In genomic region chr7:29170066-29170754, GRCm38 (mm10) we compare ENCODE assay signal across 8 mouse cellular contexts. TPM values are rescaled to one million over a fixed set of nuclear protein-coding genes. Genes with fewer than 3 reads are reported as not detected.
A peak's percentile ranks its signal among the peaks of the same experiment; 100 is the strongest.
DNase-seq lines count a peak whose midpoint lies in the region; ATAC-seq and TF ChIP-seq lines count a peak whose summit lies in the region.

Ggn (plus strand) TSS chr7:29170210.
Spred3 (minus strand) TSS chr7:29170411.

- H3K4me1 ChIP-seq in MEL (ENCODE audit: control insufficient read depth in 1 of 2, insufficient read depth in 2 of 2, low read length in 2 of 2): peaks cover 0 to 11% of the 10 kb centered on the region in 2 experiments; a peak in 2 of 4 replicates
- H3K4me1 ChIP-seq in bone marrow, adult 2 months (ENCODE audit: control insufficient read depth, insufficient read depth, low read length): no peaks in the 10 kb centered on the region
- peaks cover 34% of the 10 kb centered on the region for H3K4me1 ChIP-seq in erythroblast, embryonic 14.5 days (ENCODE audit: control insufficient read depth)
- H3K4me1 ChIP-seq in heart, embryonic 13.5 days: peaks cover 45% of the 10 kb centered on the region
- H3K4me1 ChIP-seq in kidney, embryonic 16.5 days (ENCODE audit: insufficient read depth, low read length): peaks cover 27% of the 10 kb centered on the region
- peaks cover 11% of the 10 kb centered on the region for H3K4me1 ChIP-seq in lung, postnatal 0 days (ENCODE audit: insufficient read depth, low read depth, low read length)
- H3K4me1 ChIP-seq in olfactory bulb, adult 2 months (ENCODE audit: control insufficient read depth, insufficient read depth, low read length): peaks cover 41% of the 10 kb centered on the region

- TF ChIP-seq EP300 in MEL (IDR thresholded peaks at IDR 0.05; ENCODE audit: low read depth in 1 of 2, low read length in 2 of 2): no peak
- TF ChIP-seq EP300 in lung, postnatal 0 days (IDR thresholded peaks at IDR 0.05): no peak

- no peaks in the 10 kb centered on the region; a peak in 1 of 4 replicates for H3K36me3 ChIP-seq in MEL (ENCODE audit: control insufficient read depth in 1 of 2, insufficient read depth in 2 of 2, low read length in 2 of 2)
- H3K36me3 ChIP-seq in erythroblast, embryonic 14.5 days (ENCODE audit: control insufficient read depth): peaks cover 32% of the 10 kb centered on the region
- peaks cover 27% of the 10 kb centered on the region for H3K36me3 ChIP-seq in heart, embryonic 13.5 days
- H3K36me3 ChIP-seq in kidney, embryonic 16.5 days (ENCODE audit: insufficient read depth, low read length): peaks cover 20% of the 10 kb centered on the region
- peaks cover 16% of the 10 kb centered on the region; the same call in 1 of the 2 replicates for H3K36me3 ChIP-seq in lung, postnatal 0 days (ENCODE audit: insufficient read depth, low read length)

- peak; percentile 12; the same call in 1 of the 2 replicates for ATAC-seq in heart, embryonic 13.5 days (ENCODE audit: extremely low read depth, insufficient number of reproducible peaks, low FRiP score, low TSS enrichment)
- ATAC-seq in kidney, embryonic 16.5 days (ENCODE audit: low FRiP score, low TSS enrichment): peak; percentile 72
- peak; percentile 72 for ATAC-seq in lung, postnatal 0 days

- TF ChIP-seq RAD21 in MEL (IDR thresholded peaks at IDR 0.05; ENCODE audit: low read depth, low read length): no peak

- no peaks in the 10 kb centered on the region for H3K79me2 ChIP-seq in MEL (ENCODE audit: control insufficient read depth, insufficient read depth, low read length, poor library complexity)

- peak; percentile 94 for DNase-seq in MEL (ENCODE audit: low read depth, low spot score)
- DNase-seq in lung, postnatal 0 days (ENCODE audit: low spot score): peak; percentile 91
- peak; percentile 88 for DNase-seq in yolk sac, embryonic 10.5 days (ENCODE audit: low spot score)

- no peak for TF ChIP-seq POLR2A in MEL (IDR thresholded peaks at IDR 0.05; ENCODE audit: control insufficient read depth in 1 of 2, insufficient read depth in 1 of 2, low read depth in 1 of 2, low read length in 2 of 2, poor library complexity in 1 of 2)
- TF ChIP-seq POLR2A in bone marrow, adult 2 months (IDR thresholded peaks at IDR 0.05; ENCODE audit: borderline replicate concordance, control insufficient read depth, low read depth, low read length): no peak
- no peak for TF ChIP-seq POLR2A in olfactory bulb, adult 2 months (IDR thresholded peaks at IDR 0.05; ENCODE audit: insufficient read depth, low read depth, low read length)

- peak within 1 kb of the TSS; percentile 35 for H3K27ac ChIP-seq in MEL (ENCODE audit: control insufficient read depth, low read depth, low read length)
- peak within 1 kb of the TSS; percentile 37; the same call in 1 of the 2 replicates for H3K27ac ChIP-seq in bone marrow, adult 2 months (ENCODE audit: control insufficient read depth, insufficient read depth, low read depth, low read length, poor library complexity)
- H3K27ac ChIP-seq in heart, embryonic 13.5 days (replicated peaks): peak within 1 kb of the TSS; percentile 72
- H3K27ac ChIP-seq in kidney, embryonic 16.5 days (ENCODE audit: low read length): peak within 1 kb of the TSS; percentile 87
- no peak within 1 kb of the TSS for H3K27ac ChIP-seq in lung, postnatal 0 days (ENCODE audit: low read length)
- peak within 1 kb of the TSS; percentile 36; the same call in 1 of the 2 replicates for H3K27ac ChIP-seq in olfactory bulb, adult 2 months (ENCODE audit: insufficient read depth, low read depth, low read length)

- peak within 1 kb of the TSS; percentile 77 to 89 for H3K4me3 ChIP-seq in MEL (ENCODE audit: control insufficient read depth in 1 of 2, insufficient read depth in 1 of 2, low read depth in 2 of 2, low read length in 2 of 2)
- H3K4me3 ChIP-seq in bone marrow, adult 2 months (replicated peaks; ENCODE audit: control insufficient read depth, low read depth, low read length): peak within 1 kb of the TSS; percentile 61
- H3K4me3 ChIP-seq in erythroblast, embryonic 14.5 days (replicated peaks): peak within 1 kb of the TSS; percentile 52
- peak within 1 kb of the TSS; percentile 62 for H3K4me3 ChIP-seq in heart, embryonic 13.5 days
- peak within 1 kb of the TSS; percentile 70 for H3K4me3 ChIP-seq in kidney, embryonic 16.5 days (ENCODE audit: low read length)
- peak within 1 kb of the TSS; percentile 44 for H3K4me3 ChIP-seq in lung, postnatal 0 days (ENCODE audit: low read depth, low read length)
- peak within 1 kb of the TSS; percentile 90 for H3K4me3 ChIP-seq in olfactory bulb, adult 2 months (ENCODE audit: insufficient read depth, low read depth, low read length)

- TF ChIP-seq CTCF in MEL (IDR thresholded peaks at IDR 0.05 in 2 of 3, conservative IDR thresholded peaks at IDR 0.05 in 1 of 3; ENCODE audit: control insufficient read depth in 1 of 3, insufficient read depth in 1 of 3, low read depth in 2 of 3, low read length in 3 of 3, poor library complexity in 1 of 3, severe bottlenecking in 1 of 3): no peak
- no peak for TF ChIP-seq CTCF in bone marrow, adult 2 months (IDR thresholded peaks at IDR 0.05; ENCODE audit: control insufficient read depth, insufficient read depth, low read length)
- no peak for TF ChIP-seq CTCF in lung, postnatal 0 days (IDR thresholded peaks at IDR 0.05)
- TF ChIP-seq CTCF in olfactory bulb, adult 2 months (IDR thresholded peaks at IDR 0.05; ENCODE audit: insufficient read depth, low read depth, low read length): no peak

- WGBS in bone marrow, adult 2 months: under 1% methylated on average over 30 of the region's 30 CpGs
- under 1% methylated on average over 30 of the region's 30 CpGs for WGBS in heart, embryonic 13.5 days
- under 1% methylated on average over 30 of the region's 30 CpGs for WGBS in kidney, embryonic 16.5 days
- WGBS in lung, postnatal 0 days: under 1% methylated on average over 30 of the region's 30 CpGs
- under 1% methylated on average over 30 of the region's 30 CpGs for WGBS in olfactory bulb, adult 2 months

- peak within 1 kb of the TSS; percentile 74 for H3K4me2 ChIP-seq in heart, embryonic 13.5 days
- H3K4me2 ChIP-seq in kidney, embryonic 16.5 days (replicated peaks; ENCODE audit: low read depth, low read length): peak within 1 kb of the TSS; percentile 62
- peak within 1 kb of the TSS; percentile 71 for H3K4me2 ChIP-seq in lung, postnatal 0 days (replicated peaks; ENCODE audit: low read depth, low read length)

- H3K9me3 ChIP-seq in MEL (replicated peaks; ENCODE audit: insufficient read depth, low read length): no peaks in the 10 kb centered on the region
- peaks cover 8% of the 10 kb centered on the region; the same call in 1 of the 2 replicates for H3K9me3 ChIP-seq in erythroblast, embryonic 14.5 days (ENCODE audit: control insufficient read depth, low read length)
- H3K9me3 ChIP-seq in heart, embryonic 13.5 days: no peaks in the 10 kb centered on the region
- H3K9me3 ChIP-seq in kidney, embryonic 16.5 days (ENCODE audit: low read length): no peaks in the 10 kb centered on the region
- no peaks in the 10 kb centered on the region for H3K9me3 ChIP-seq in lung, postnatal 0 days (ENCODE audit: low read length)

- H3K27me3 ChIP-seq in MEL (ENCODE audit: control insufficient read depth in 1 of 2, insufficient read depth in 2 of 2, low read length in 2 of 2): no peaks in the 10 kb centered on the region
- peaks cover 78% of the 10 kb centered on the region for H3K27me3 ChIP-seq in erythroblast, embryonic 14.5 days (ENCODE audit: control insufficient read depth)
- H3K27me3 ChIP-seq in heart, embryonic 13.5 days (replicated peaks): peaks cover 82% of the 10 kb centered on the region
- peaks cover 22% of the 10 kb centered on the region for H3K27me3 ChIP-seq in kidney, embryonic 16.5 days (ENCODE audit: insufficient read depth, low read length)
- H3K27me3 ChIP-seq in lung, postnatal 0 days (replicated peaks; ENCODE audit: insufficient read depth, low read length): peaks cover 16% of the 10 kb centered on the region

- peak within 1 kb of the TSS; percentile 64 for H3K9ac ChIP-seq in MEL (ENCODE audit: control insufficient read depth, low read depth, low read length, poor library complexity, severe bottlenecking)
- peak within 1 kb of the TSS; percentile 78 for H3K9ac ChIP-seq in heart, embryonic 13.5 days
- H3K9ac ChIP-seq in kidney, embryonic 16.5 days (replicated peaks; ENCODE audit: low read length): peak within 1 kb of the TSS; percentile 71
- H3K9ac ChIP-seq in lung, postnatal 0 days (replicated peaks; ENCODE audit: low read depth): 0 out of 2 replicates have a peak within 1 kb of the TSS, but pooled peaks have one; percentile 9

TF ChIP-seq in MEL, 35 proteins besides CTCF, POLR2A, EP300 and RAD21 (continues in another document):
- TF ChIP-seq GABPA (IDR thresholded peaks at IDR 0.05; ENCODE audit: low read depth, low read length) (0 out of 2 replicates have a peak, but pooled peaks have one; percentile 31), BHLHE40 (IDR thresholded peaks at IDR 0.05; ENCODE audit: borderline replicate concordance, low read depth, low read length) (no peak)

RNA-seq across cellular contexts. Expression of gene Ggn, which starts in this region (rescaled TPM):
- 0.07 and 0.19 TPM in 2 replicates for total RNA-seq in MEL (2012; rRNA removed)
- polyA plus RNA-seq in MEL (2012; ENCODE audit: insufficient read depth in 1 of 2, insufficient read length in 2 of 2, low read depth in 1 of 2, low replicate concordance in 2 of 2, missing spikeins in 1 of 2): 1 to 10 TPM in 1 of 2 experiments, not detected in 1; 1.0 TPM
- 0.59 TPM in 1 of 2 replicates, not detected in the other for polyA plus RNA-seq in bone marrow, adult 2 months (2011; ENCODE audit: insufficient read depth, insufficient read length, low replicate concordance, missing spikeins)
- polyA plus RNA-seq in erythroblast, embryonic 14.5 days (2012): 0.07 TPM in 1 of 2 replicates, not detected in the other
- polyA plus RNA-seq in heart, embryonic 13.5 days (2015; fragmentation: Nextera tagmentation; extraction: Ambion mirVana): 0.33 and 0.48 TPM in 2 replicates
- polyA plus RNA-seq in kidney, embryonic 16.5 days (2015; fragmentation: Nextera tagmentation; extraction: Ambion mirVana): 0.94 and 1.0 TPM in 2 replicates
- polyA plus RNA-seq in lung, postnatal 0 days (2015; fragmentation: Nextera tagmentation; extraction: Ambion mirVana): 0.11 and 0.44 TPM in 2 replicates
- not detected in 2 replicates for polyA plus RNA-seq in olfactory bulb, adult 2 months (2012; ENCODE audit: insufficient read depth, insufficient read length, low replicate concordance, missing spikeins)

RNA-seq across cellular contexts. Expression of gene Spred3, which starts in this region (rescaled TPM):
- 0.42 and 0.62 TPM in 2 replicates for total RNA-seq in MEL (2012; rRNA removed)
- polyA plus RNA-seq in MEL (2012; ENCODE audit: insufficient read depth in 1 of 2, insufficient read length in 2 of 2, low read depth in 1 of 2, low replicate concordance in 2 of 2, missing spikeins in 1 of 2): 1 to 10 TPM in 1 of 2 experiments, not detected in 1; 3.9 TPM
- 2.3 and 7.1 TPM in 2 replicates for polyA plus RNA-seq in bone marrow, adult 2 months (2011; ENCODE audit: insufficient read depth, insufficient read length, low replicate concordance, missing spikeins)
- 0.03 and 0.04 TPM in 2 replicates for polyA plus RNA-seq in erythroblast, embryonic 14.5 days (2012)
- polyA plus RNA-seq in heart, embryonic 13.5 days (2015; fragmentation: Nextera tagmentation; extraction: Ambion mirVana): 1.3 and 1.5 TPM in 2 replicates
- 3.4 and 4.6 TPM in 2 replicates for polyA plus RNA-seq in kidney, embryonic 16.5 days (2015; fragmentation: Nextera tagmentation; extraction: Ambion mirVana)
- polyA plus RNA-seq in lung, postnatal 0 days (2015; fragmentation: Nextera tagmentation; extraction: Ambion mirVana): 0.95 and 0.98 TPM in 2 replicates
- not detected in 2 replicates for polyA plus RNA-seq in olfactory bulb, adult 2 months (2012; ENCODE audit: insufficient read depth, insufficient read length, low replicate concordance, missing spikeins)

Comparison
In these comparisons a context has a peak if more than half of its experiments do, and no peak if none do; other contexts are left out.
1. Peak in DNase-seq, ATAC-seq, H3K4me3 ChIP-seq, H3K9ac ChIP-seq and H3K4me2 ChIP-seq in lung, postnatal 0 days; RNA of the genes that start here not detected or under 1 TPM.
2. H3K9ac ChIP-seq: peak in every context shown above with its lines; median percentile 78 in heart, embryonic 13.5 days; 71 in kidney, embryonic 16.5 days; 64 in MEL; 9 in lung, postnatal 0 days.
3. ATAC-seq: peak in every context shown above with its lines; median percentile 72 in kidney, embryonic 16.5 days; 72 in lung, postnatal 0 days; 12 in heart, embryonic 13.5 days.